1 mouse cellular context compared by ENCODE assay signal in genomic region chr10:75355341-75355740, GRCm38 (mm10).
TF ChIP-seq lines count a peak whose summit lies in the region.

No protein-coding gene starts in this region.

TF ChIP-seq in CH12.LX, 34 proteins besides CTCF, POLR2A, EP300 and RAD21:
- TF ChIP-seq MEF2A (IDR thresholded peaks at IDR 0.05; ENCODE audit: borderline replicate concordance, low read depth, low read length): no peak
TF ChIP-seq in CH12.LX: peak in this region for 0.
